In the genomic region with DNA sequence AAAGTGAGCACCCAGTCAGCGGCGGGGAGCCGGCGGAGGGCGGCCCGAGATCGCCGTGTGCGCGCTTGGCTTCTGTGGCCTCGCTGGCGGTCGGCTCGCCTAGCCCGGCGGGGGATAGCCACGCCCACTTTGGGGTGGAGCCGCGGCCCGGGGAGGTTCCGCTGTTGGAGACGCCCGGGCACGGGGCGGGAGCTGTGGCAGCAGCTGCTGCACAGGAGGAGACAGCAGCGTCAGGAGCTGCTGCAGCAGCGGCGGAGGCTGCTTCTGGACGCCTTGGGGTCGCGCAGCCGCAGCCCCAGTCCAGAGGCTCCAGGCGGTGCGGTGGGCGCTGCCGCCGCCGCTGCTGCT, we compare ENCODE assay signal across 7 mouse cellular contexts. TPM values are rescaled to one million over a fixed set of nuclear protein-coding genes. Genes with fewer than 3 reads are reported as not detected.
DNase-seq lines count a peak whose midpoint lies in the region; ATAC-seq and TF ChIP-seq lines count a peak whose summit lies in the region.

TSS of gene Ttc7 (plus strand) at position 181 of the 348 bp plus-strand sequence.

- H3K9ac ChIP-seq in embryonic facial prominence, embryonic 11.5 days (replicated peaks; ENCODE audit: low read length): peak within 1 kb of the TSS; percentile 84
- H3K9ac ChIP-seq in limb, embryonic 12.5 days (replicated peaks): peak within 1 kb of the TSS; percentile 84
- peak within 1 kb of the TSS; percentile 64 for H3K9ac ChIP-seq in midbrain, embryonic 15.5 days

- H3K4me3 ChIP-seq in embryonic facial prominence, embryonic 11.5 days (ENCODE audit: low read depth, low read length): peak within 1 kb of the TSS; percentile 72
- peak within 1 kb of the TSS; percentile 97 for H3K4me3 ChIP-seq in kidney, adult 2 months (ENCODE audit: insufficient read depth, low read depth, low read length)
- H3K4me3 ChIP-seq in limb, embryonic 12.5 days (replicated peaks): peak within 1 kb of the TSS; percentile 72
- H3K4me3 ChIP-seq in midbrain, embryonic 15.5 days: peak within 1 kb of the TSS; percentile 52
- peak within 1 kb of the TSS; percentile 90 for H3K4me3 ChIP-seq in spleen, adult 2 months (ENCODE audit: extremely low read depth, insufficient read depth, insufficient read length)

- H3K27me3 ChIP-seq in embryonic facial prominence, embryonic 11.5 days (ENCODE audit: control insufficient read depth, insufficient read depth, low read length): peaks cover 12% of the 10 kb centered on the region
- no peaks in the 10 kb centered on the region for H3K27me3 ChIP-seq in kidney, adult 2 months (replicated peaks; ENCODE audit: control insufficient read depth, insufficient read depth, low read length)
- H3K27me3 ChIP-seq in limb, embryonic 12.5 days: peaks cover 50% of the 10 kb centered on the region
- peaks cover 31% of the 10 kb centered on the region for H3K27me3 ChIP-seq in midbrain, embryonic 15.5 days (replicated peaks)
- H3K27me3 ChIP-seq in spleen, adult 2 months (ENCODE audit: control insufficient read depth, insufficient read depth, low read length): no peaks in the 10 kb centered on the region

- H3K36me3 ChIP-seq in embryonic facial prominence, embryonic 11.5 days (replicated peaks; ENCODE audit: control insufficient read depth, insufficient read depth, low read depth, low read length): no peaks in the 10 kb centered on the region
- H3K36me3 ChIP-seq in kidney, adult 2 months (ENCODE audit: control insufficient read depth, insufficient read depth, low read length): no peaks in the 10 kb centered on the region
- H3K36me3 ChIP-seq in limb, embryonic 12.5 days: no peaks in the 10 kb centered on the region
- H3K36me3 ChIP-seq in midbrain, embryonic 15.5 days (replicated peaks): no peaks in the 10 kb centered on the region
- H3K36me3 ChIP-seq in spleen, adult 2 months (ENCODE audit: control insufficient read depth, insufficient read depth, low read length): no peaks in the 10 kb centered on the region

- peak within 1 kb of the TSS; percentile 99 for H3K4me2 ChIP-seq in embryonic facial prominence, embryonic 11.5 days (ENCODE audit: low read depth, low read length)
- H3K4me2 ChIP-seq in limb, embryonic 12.5 days: peak within 1 kb of the TSS; percentile 99
- peak within 1 kb of the TSS; percentile 76 for H3K4me2 ChIP-seq in midbrain, embryonic 15.5 days

- peak; percentile 100 for DNase-seq in adrenal gland, postnatal 14 days
- peak; percentile 96 for DNase-seq in embryonic facial prominence, embryonic 11.5 days (ENCODE audit: low spot score)
- peak; percentile 100 for DNase-seq in heart, adult 11 months
- DNase-seq in kidney, adult 2 months: peak; percentile 98
- DNase-seq in spleen, adult 2 months (ENCODE audit: low read depth in 1 of 2, low spot score in 2 of 2): peak; percentile 83 to 99

- TF ChIP-seq POLR2A in kidney, adult 2 months (IDR thresholded peaks at IDR 0.05; ENCODE audit: low read depth, low read length): peak; percentile 90
- TF ChIP-seq POLR2A in spleen, adult 2 months (IDR thresholded peaks at IDR 0.05; ENCODE audit: low read depth, low read length): peak; percentile 92

- no peaks in the 10 kb centered on the region for H3K9me3 ChIP-seq in embryonic facial prominence, embryonic 11.5 days (replicated peaks; ENCODE audit: control insufficient read depth, low read length)
- no peaks in the 10 kb centered on the region for H3K9me3 ChIP-seq in limb, embryonic 12.5 days
- H3K9me3 ChIP-seq in midbrain, embryonic 15.5 days: no peaks in the 10 kb centered on the region

- peaks cover 7% of the 10 kb centered on the region for H3K4me1 ChIP-seq in embryonic facial prominence, embryonic 11.5 days (ENCODE audit: control insufficient read depth, insufficient read depth, low read length)
- H3K4me1 ChIP-seq in kidney, adult 2 months (ENCODE audit: control insufficient read depth, insufficient read depth, low read length): peaks cover 30% of the 10 kb centered on the region; the same call in 1 of the 2 replicates
- H3K4me1 ChIP-seq in limb, embryonic 12.5 days (replicated peaks): peaks cover 33% of the 10 kb centered on the region
- H3K4me1 ChIP-seq in midbrain, embryonic 15.5 days: peaks cover 29% of the 10 kb centered on the region
- peaks cover 29% of the 10 kb centered on the region; the same call in 1 of the 2 replicates for H3K4me1 ChIP-seq in spleen, adult 2 months (ENCODE audit: control insufficient read depth, insufficient read depth, insufficient read length)

- under 1% methylated on average over 27 of the region's 38 CpGs for WGBS in embryonic facial prominence, embryonic 11.5 days
- WGBS in kidney, adult 2 months: 1% methylated on average over 36 of the region's 38 CpGs
- WGBS in limb, embryonic 12.5 days: under 1% methylated on average over 37 of the region's 38 CpGs
- 0% methylated on average over 38 of the region's 38 CpGs for WGBS in midbrain, embryonic 15.5 days
- WGBS in spleen, adult 2 months: under 1% methylated on average over 38 of the region's 38 CpGs

- H3K27ac ChIP-seq in embryonic facial prominence, embryonic 11.5 days (replicated peaks; ENCODE audit: low read depth, low read length): peak within 1 kb of the TSS; percentile 64; the same call in 1 of the 2 replicates
- H3K27ac ChIP-seq in kidney, adult 2 months (ENCODE audit: insufficient read depth, low read depth, low read length): peak within 1 kb of the TSS; percentile 98
- peak within 1 kb of the TSS; percentile 92 for H3K27ac ChIP-seq in limb, embryonic 12.5 days
- H3K27ac ChIP-seq in midbrain, embryonic 15.5 days: peak within 1 kb of the TSS; percentile 77
- peak within 1 kb of the TSS; percentile 94 for H3K27ac ChIP-seq in spleen, adult 2 months (ENCODE audit: insufficient read depth, low read length)

- peak; percentile 95 for ATAC-seq in embryonic facial prominence, embryonic 11.5 days (replicated peaks; ENCODE audit: insufficient number of reproducible peaks, low FRiP score, low TSS enrichment, low read depth)
- ATAC-seq in limb, embryonic 12.5 days (ENCODE audit: insufficient number of reproducible peaks, insufficient read depth, low FRiP score, low TSS enrichment, low read depth): peak; percentile 89
- ATAC-seq in midbrain, embryonic 15.5 days (replicated peaks): peak; percentile 95

- TF ChIP-seq CTCF in kidney, adult 2 months (conservative IDR thresholded peaks at IDR 0.05; ENCODE audit: insufficient read depth, insufficient read length, low read depth, low read length): no peak
- no peak for TF ChIP-seq CTCF in spleen, adult 2 months (IDR thresholded peaks at IDR 0.05; ENCODE audit: extremely low read depth, insufficient read depth, insufficient read length, insufficient replicate concordance)

RNA-seq across cellular contexts. Expression of gene Ttc7, which starts in this region (rescaled TPM):
- total RNA-seq in adrenal gland, postnatal 14 days (2021): 13.2 TPM in 2 replicates
- 2.3 and 3.3 TPM in 2 replicates for polyA plus RNA-seq in embryonic facial prominence, embryonic 11.5 days (2014; fragmentation: Nextera tagmentation; extraction: Ambion mirVana)
- 68.6 and 81.9 TPM in 2 replicates for polyA plus RNA-seq in kidney, adult 2 months (2012; rRNA removed)
- 4.4 and 4.9 TPM in 2 replicates for polyA plus RNA-seq in limb, embryonic 12.5 days (2016; fragmentation: Nextera tagmentation; extraction: Ambion mirVana)
- 4.9 TPM in 2 replicates for polyA plus RNA-seq in midbrain, embryonic 15.5 days (2015; fragmentation: Nextera tagmentation; extraction: Ambion mirVana)
- 88.6 and 234 TPM in 2 replicates for polyA plus RNA-seq in spleen, adult 2 months (2012; rRNA removed)

Comparison
In these comparisons a context has a peak if more than half of its experiments do, and no peak if none do; other contexts are left out.
1. Peak in every context shown above with its lines: DNase-seq, ATAC-seq, H3K4me3 ChIP-seq and H3K27ac ChIP-seq.
2. RNA of gene Ttc7 (polyA plus RNA-seq): 88.6 to 234 TPM in spleen, adult 2 months and 68.6 to 81.9 TPM in kidney, adult 2 months; 4.9 TPM in midbrain, embryonic 15.5 days, 4.4 to 4.9 TPM in limb, embryonic 12.5 days and 2.3 to 3.3 TPM in embryonic facial prominence, embryonic 11.5 days; every median in the first group is over 10 times any median in the second.